Mouse (Mus musculus) lung, adult 2 months (tissue): ENCODE measurements around the gene Rph3al.

Source experiments
- CTCF ChIP-seq: fragments of 200-500 bp; IDR thresholded peaks from 2 replicates; pipeline ENCODE4 v1.5.1; 2011; ENCODE audit warnings: mild to moderate bottlenecking, low read length, control low read depth; ENCODE audit not compliant: insufficient read depth
- POLR2A ChIP-seq: fragments of 200-500 bp; IDR thresholded peaks from 2 replicates; pipeline ENCODE4 v1.6.1; 2011; ENCODE audit warnings: low read depth, mild to moderate bottlenecking, control low read depth, low read length, borderline replicate concordance; ENCODE audit errors: extremely low read depth

DNA sequence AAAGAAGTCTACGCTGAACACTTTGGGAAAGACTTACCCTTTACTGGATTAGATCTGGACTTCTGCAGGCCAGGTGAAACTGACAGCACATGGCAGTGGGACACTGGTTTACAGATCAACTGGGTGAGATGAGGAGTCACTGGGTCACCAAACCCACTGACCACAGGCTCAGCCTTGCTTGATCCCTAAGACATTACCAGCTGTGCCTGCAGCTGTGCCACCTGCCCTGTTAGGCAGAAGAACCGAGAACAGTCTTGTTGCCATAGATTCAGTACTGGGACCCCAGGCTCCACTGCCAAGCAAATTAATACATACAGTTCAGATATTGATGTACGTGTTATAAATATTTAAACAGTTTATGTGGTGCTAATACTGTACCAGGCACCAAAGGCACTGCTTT lies 50.9 kb downstream of the Rph3al start:
- TF ChIP-seq CTCF (no peak), POLR2A (no peak)
